Mouse (Mus musculus) limb, embryonic 15.5 days (tissue): ENCODE results near the gene Wdr63. TPM values are rescaled to one million over a fixed set of nuclear protein-coding genes. Genes with fewer than 3 reads are reported as not detected.

Experiments used
- ATAC-seq: fragments of 200-750 bp; cut with Nextera tagmentation; 2 replicates; pipeline ENCODE4 v1.8.0; 2017; ENCODE audit warnings: low read depth, moderate TSS enrichment; ENCODE audit not compliant: insufficient number of reproducible peaks, low FRiP score, low TSS enrichment
- H3K27ac ChIP-seq: fragments of 300-500 bp; sonication (generic); 2 replicates; pipeline ENCODE4 v1.5.1; 2015; ENCODE audit warnings: moderate library complexity, mild to moderate bottlenecking, inconsistent platforms
- H3K27me3 ChIP-seq: fragments of 300-500 bp; sonication (generic); 2 replicates; pipeline ENCODE4 v1.6.1; 2015; ENCODE audit warnings: inconsistent platforms
- H3K36me3 ChIP-seq: fragments of 300-500 bp; sonication (generic); 2 replicates; pipeline ENCODE4 v1.6.1; 2015; ENCODE audit warnings: inconsistent platforms
- H3K4me1 ChIP-seq: fragments of 300-500 bp; sonication (generic); 2 replicates; pipeline ENCODE4 v1.6.1; 2015; ENCODE audit warnings: inconsistent platforms
- H3K4me2 ChIP-seq: fragments of 300-500 bp; sonication (generic); 2 replicates; pipeline ENCODE4 v1.6.1; 2015; ENCODE audit warnings: mild to moderate bottlenecking, inconsistent platforms
- H3K4me3 ChIP-seq: fragments of 300-500 bp; sonication (generic); 2 replicates; pipeline ENCODE4 v1.5.1; 2015; ENCODE audit warnings: mild to moderate bottlenecking, inconsistent platforms
- H3K9ac ChIP-seq: fragments of 300-500 bp; sonication (generic); 2 replicates; pipeline ENCODE4 v1.6.1; 2015; ENCODE audit warnings: inconsistent platforms
- H3K9me3 ChIP-seq: fragments of 300-500 bp; sonication (generic); 2 replicates; pipeline ENCODE4 v1.6.1; 2016; ENCODE audit warnings: inconsistent platforms
- WGBS: fragments of 180-500 bp; shearing (Covaris S2); methylation state at CpG from one replicate; pipeline ENCODE4 v1.1.7; 2015; 5-methylcytosine and 5-hydroxymethylcytosine counted together
- polyA plus RNA-seq: library from polyadenylated mRNA; unstranded; fragments of >200 nt; fragmentation: Nextera tagmentation; extraction: Ambion mirVana; gene quantifications from 2 replicates; pipeline ENCODE4 v1.2.1, GENCODE M21; 2015

The Wdr63 gene
- polyA plus RNA-seq, 1 experiment from 2014 or later, result not detected

DNA sequence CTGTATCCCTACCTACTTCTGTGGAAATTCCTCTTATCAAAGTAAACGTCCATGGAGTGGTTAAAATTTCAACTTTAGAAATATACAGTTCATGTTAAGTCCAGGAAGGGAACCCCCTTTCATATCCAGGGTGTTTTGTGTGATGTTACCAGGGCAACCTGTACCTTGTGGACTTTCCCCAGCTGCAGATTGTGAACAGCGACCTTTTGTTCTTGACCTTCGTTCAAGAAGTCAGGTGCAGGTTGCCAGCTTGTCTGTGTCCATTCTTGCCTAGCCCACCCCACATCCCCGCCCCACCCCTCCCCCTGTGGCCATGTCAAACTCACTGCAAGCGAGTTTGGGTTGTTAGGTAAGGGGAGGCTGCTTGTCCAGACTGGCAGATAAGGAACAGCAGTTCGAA, 80.8 kb downstream of the Wdr63 start:
- ATAC-seq, result no peak
- Histone ChIP-seq H3K9me3 (no peaks in the 10 kb centered on the region), H3K27me3 (no peaks in the 10 kb centered on the region), H3K4me3 (no peak overlapping the region), H3K4me2 (no peak overlapping the region), H3K27ac (no peak overlapping the region), H3K4me1 (peaks cover 8% of the 10 kb centered on the region; the same call in 1 of the 2 replicates), H3K9ac (no peak overlapping the region), H3K36me3 (peaks cover 8% of the 10 kb centered on the region; the same call in 1 of the 2 replicates)
- WGBS, result 41% methylated on average over 6 of the region's 6 CpGs

- Histone ChIP-seq H3K36me3 (peaks cover 8% of the 10 kb centered on the region; the same call in 1 of the 2 replicates), H3K4me2 (no peak overlapping the region), H3K9ac (no peak overlapping the region), H3K27me3 (no peaks in the 10 kb centered on the region), H3K4me3 (no peak overlapping the region), H3K9me3 (no peaks in the 10 kb centered on the region), H3K27ac (no peak overlapping the region), H3K4me1 (peaks cover 8% of the 10 kb centered on the region; the same call in 1 of the 2 replicates)
- ATAC-seq, result no peak
- 91% methylated on average over 6 of the region's 6 CpGs for WGBS
These were observed 82.4 kb downstream of the Wdr63 start for GRCm38 (mm10) chr3:146025499-146025898.

DNA sequence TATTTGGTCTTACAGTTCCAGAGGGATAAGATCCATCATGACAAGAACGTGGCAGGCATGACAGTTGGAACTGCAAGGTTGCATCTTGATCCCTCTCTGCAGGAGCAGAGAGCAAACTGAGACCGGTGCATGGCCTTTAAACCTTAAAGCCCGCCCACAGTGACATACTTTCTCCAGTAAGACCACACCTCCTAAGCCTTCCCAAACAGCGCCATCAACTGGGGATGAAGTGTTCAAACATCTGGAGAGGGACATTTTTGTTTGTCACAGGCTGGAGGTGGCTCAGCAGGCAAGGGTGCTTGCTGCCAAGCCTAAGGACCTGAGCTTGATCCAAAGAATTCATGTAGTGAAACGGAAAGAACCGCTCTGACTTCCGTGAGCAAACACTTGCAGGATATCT, 83.2 kb downstream of the Wdr63 start:
- Histone ChIP-seq H3K4me3 (no peak overlapping the region), H3K4me2 (no peak overlapping the region), H3K36me3 (peaks cover 11% of the 10 kb centered on the region; the same call in 1 of the 2 replicates), H3K9me3 (no peaks in the 10 kb centered on the region), H3K27ac (no peak overlapping the region), H3K4me1 (peaks cover 6% of the 10 kb centered on the region; the same call in 1 of the 2 replicates), H3K27me3 (no peaks in the 10 kb centered on the region), H3K9ac (no peak overlapping the region)
- no peak for ATAC-seq
- 84% methylated on average over 7 of the region's 7 CpGs for WGBS

GRCm38 (mm10) chr3:146022232-146022631, 85.7 kb downstream of the Wdr63 start:
- ATAC-seq, result no peak
- H3K4me3 ChIP-seq, result no peak overlapping the region
- H3K27me3 ChIP-seq, result no peaks in the 10 kb centered on the region
- no peaks in the 10 kb centered on the region for H3K9me3 ChIP-seq
- no peak overlapping the region for H3K9ac ChIP-seq
- 90% methylated on average over 9 of the region's 9 CpGs for WGBS
- H3K36me3 ChIP-seq, result peaks cover 20% of the 10 kb centered on the region
- H3K4me2 ChIP-seq, result no peak overlapping the region
- no peak overlapping the region for H3K27ac ChIP-seq
- peaks cover 1% of the 10 kb centered on the region; the same call in 1 of the 2 replicates for H3K4me1 ChIP-seq

DNA sequence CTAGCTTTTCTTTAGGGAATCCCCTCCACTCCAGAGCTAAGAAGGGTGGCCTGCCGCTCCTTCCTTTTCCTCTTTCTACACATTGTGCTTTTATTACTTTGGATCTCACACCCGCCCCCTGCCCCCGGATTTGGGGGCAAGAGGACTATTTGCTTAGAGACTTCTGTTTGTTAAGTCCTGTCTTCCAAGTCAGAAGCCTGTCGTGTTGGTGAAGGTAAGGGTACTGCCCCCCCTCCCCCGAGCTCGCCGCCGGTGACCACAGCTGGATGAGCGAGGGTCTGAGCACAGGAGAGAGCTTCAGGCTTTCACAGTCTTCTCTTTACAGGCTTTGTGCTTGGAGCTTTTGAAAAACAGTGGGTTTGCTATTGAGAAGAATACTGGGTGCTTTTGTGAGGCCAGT, 90.4 kb downstream of the Wdr63 start:
- no peaks in the 10 kb centered on the region for H3K4me1 ChIP-seq
- no peak overlapping the region for H3K9ac ChIP-seq
- no peak overlapping the region for H3K4me2 ChIP-seq
- no peaks in the 10 kb centered on the region for H3K9me3 ChIP-seq
- no peak overlapping the region for H3K4me3 ChIP-seq
- H3K27me3 ChIP-seq, result no peaks in the 10 kb centered on the region
- H3K27ac ChIP-seq, result no peak overlapping the region
- no peak for ATAC-seq
- peaks cover 54% of the 10 kb centered on the region for H3K36me3 ChIP-seq
- 74% methylated on average over 9 of the region's 9 CpGs for WGBS

GRCm38 (mm10) chr3:146016979-146017378, 91.0 kb downstream of the Wdr63 start:
- no peak for ATAC-seq
- H3K27ac ChIP-seq, result no peak overlapping the region
- H3K36me3 ChIP-seq, result peaks cover 49% of the 10 kb centered on the region
- 93% methylated on average over 13 of the region's 13 CpGs for WGBS
- H3K4me3 ChIP-seq, result no peak overlapping the region
- no peaks in the 10 kb centered on the region for H3K9me3 ChIP-seq
- H3K4me1 ChIP-seq, result no peaks in the 10 kb centered on the region
- no peak overlapping the region for H3K9ac ChIP-seq
- H3K4me2 ChIP-seq, result no peak overlapping the region
- no peaks in the 10 kb centered on the region for H3K27me3 ChIP-seq

DNA sequence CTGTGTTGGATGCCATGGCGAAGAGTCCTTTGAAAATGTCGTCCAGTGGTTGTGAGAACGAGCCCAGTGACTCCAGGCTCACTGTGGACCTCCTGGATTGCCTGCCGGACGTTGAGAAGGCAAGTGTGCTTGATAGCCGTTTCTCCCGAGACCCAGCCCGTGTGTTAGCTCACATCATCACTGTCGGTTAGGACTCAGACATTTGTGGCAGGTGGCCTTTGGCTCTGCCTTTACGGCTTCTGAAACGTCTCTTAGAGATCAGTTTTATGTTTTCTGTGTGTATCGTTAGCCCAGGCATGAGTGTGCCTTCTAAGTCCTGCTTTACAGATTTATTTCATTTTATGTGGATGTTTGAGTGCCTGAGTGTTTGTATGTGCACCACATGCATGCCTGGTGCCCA, 93.6 kb downstream of the Wdr63 start:
- ATAC-seq, result no peak
- H3K4me3 ChIP-seq, result no peak overlapping the region

GRCm38 (mm10) chr3:146013490-146013889, 94.4 kb downstream of the Wdr63 start:
- Histone ChIP-seq H3K9me3 (no peaks in the 10 kb centered on the region), H3K36me3 (peaks cover 50% of the 10 kb centered on the region), H3K4me3 (no peak overlapping the region), H3K4me2 (no peak overlapping the region), H3K27ac (no peak overlapping the region), H3K4me1 (no peaks in the 10 kb centered on the region), H3K9ac (no peak overlapping the region), H3K27me3 (no peaks in the 10 kb centered on the region)
- ATAC-seq, result no peak
- whole genome bisulfite sequencing, result 93% methylated on average over 7 of the region's 7 CpGs

More for the DNA sequence above, 93.6 kb downstream of the Wdr63 start:
- 87% methylated on average over 12 of the region's 12 CpGs for WGBS
- Histone ChIP-seq H3K9me3 (no peaks in the 10 kb centered on the region), H3K4me1 (no peaks in the 10 kb centered on the region), H3K36me3 (peaks cover 44% of the 10 kb centered on the region), H3K4me2 (no peak overlapping the region), H3K27me3 (no peaks in the 10 kb centered on the region), H3K9ac (no peak overlapping the region), H3K27ac (no peak overlapping the region)

DNA sequence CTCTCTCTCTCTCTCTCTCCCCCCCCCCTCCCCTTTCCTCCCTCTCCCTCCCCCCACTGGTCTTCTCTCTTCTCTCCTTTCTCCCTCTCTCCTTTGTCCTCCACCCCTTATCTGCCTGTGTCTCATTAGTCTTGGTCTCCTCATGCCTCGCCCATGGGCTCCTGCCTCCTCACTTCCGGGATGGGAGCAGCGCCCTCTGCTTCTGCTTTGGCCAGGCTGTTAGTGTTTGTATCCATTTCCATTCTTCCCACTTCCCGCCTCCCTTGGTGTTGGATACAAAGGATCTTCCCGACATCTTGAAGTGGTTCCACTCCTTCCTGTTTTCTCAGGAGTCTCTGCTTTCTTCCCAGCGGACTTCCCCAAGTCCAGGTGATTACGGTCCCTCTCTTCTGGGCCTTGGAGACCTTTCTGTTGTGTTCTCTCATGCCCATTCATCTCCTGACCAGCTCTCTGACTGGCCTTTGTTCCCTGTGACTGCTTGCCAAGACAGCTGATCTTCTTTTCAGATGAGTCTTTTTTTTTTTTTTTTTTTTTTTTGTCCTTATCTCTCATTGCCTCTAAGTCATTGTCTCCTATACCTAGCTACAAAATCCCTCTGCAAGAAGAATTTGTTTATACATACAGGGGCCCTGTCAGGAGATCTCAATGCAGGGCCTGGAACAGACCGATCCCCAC, 96.2 kb downstream of the Wdr63 start:
- H3K4me1 ChIP-seq, result no peaks in the 10 kb centered on the region
- no peaks in the 10 kb centered on the region for H3K27me3 ChIP-seq
- no peak overlapping the region for H3K4me2 ChIP-seq
- peaks cover 52% of the 10 kb centered on the region for H3K36me3 ChIP-seq
- no peaks in the 10 kb centered on the region for H3K9me3 ChIP-seq
- H3K4me3 ChIP-seq, result no peak overlapping the region
- H3K9ac ChIP-seq, result no peak overlapping the region
- no peak for ATAC-seq
- no peak overlapping the region for H3K27ac ChIP-seq
- 80% methylated on average over 8 of the region's 8 CpGs for WGBS

- Histone ChIP-seq H3K4me1 (no peaks in the 10 kb centered on the region), H3K27ac (peak overlapping the region; percentile 67), H3K9me3 (no peaks in the 10 kb centered on the region), H3K9ac (no peak overlapping the region), H3K4me2 (no peak overlapping the region), H3K27me3 (no peaks in the 10 kb centered on the region), H3K4me3 (no peak overlapping the region), H3K36me3 (peaks cover 43% of the 10 kb centered on the region)
- ATAC-seq, result no peak
- 83% methylated on average over 4 of the region's 4 CpGs for WGBS
These were observed 97.2 kb downstream of the Wdr63 start for GRCm38 (mm10) chr3:146010751-146011150.

DNA sequence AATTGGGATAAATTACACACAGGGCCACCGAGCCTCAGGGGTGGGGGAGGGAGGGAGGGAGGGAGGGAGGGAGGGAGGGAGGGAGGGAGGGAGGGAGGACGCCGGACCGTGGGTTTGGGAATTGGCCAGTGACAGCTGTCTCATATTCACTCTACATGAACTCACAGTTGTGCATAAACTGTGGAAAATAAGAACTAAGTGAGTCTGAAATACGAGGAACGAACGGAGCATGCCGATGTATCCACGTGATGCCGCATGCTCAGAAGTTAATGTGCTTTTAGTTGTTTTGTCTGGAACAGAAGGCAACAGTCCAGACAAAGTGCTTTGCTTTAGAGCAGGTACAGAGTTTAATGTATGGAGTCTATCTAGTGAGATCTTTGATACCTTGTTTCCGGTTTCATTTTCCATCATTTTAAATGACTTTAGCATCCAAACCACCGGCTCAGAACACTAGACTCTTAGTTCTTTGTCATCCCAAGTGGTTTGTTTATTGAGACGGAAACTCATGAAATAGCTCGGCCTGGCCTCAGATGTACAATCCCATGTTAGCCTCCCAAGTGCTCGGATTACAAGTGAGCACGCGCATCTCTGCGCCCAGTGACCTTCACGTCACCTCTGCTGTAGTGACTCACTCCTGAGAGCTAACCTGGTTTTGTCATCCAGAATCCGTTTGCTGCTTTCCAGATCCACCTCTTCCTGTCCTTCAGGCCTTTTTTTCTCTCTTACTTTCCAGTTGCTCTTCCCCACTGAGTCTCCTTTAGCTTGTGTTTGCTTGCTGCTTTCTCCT, 97.9 kb downstream of the Wdr63 start:
- H3K9me3 ChIP-seq, result no peaks in the 10 kb centered on the region
- peak; percentile 58; the same call in 1 of the 2 replicates for ATAC-seq
- H3K27ac ChIP-seq, result peak overlapping the region; percentile 67
- H3K4me3 ChIP-seq, result no peak overlapping the region
- no peaks in the 10 kb centered on the region for H3K27me3 ChIP-seq
- peaks cover 40% of the 10 kb centered on the region for H3K36me3 ChIP-seq
- 42% methylated on average over 20 of the region's 20 CpGs for WGBS
- H3K9ac ChIP-seq, result no peak overlapping the region
- H3K4me2 ChIP-seq, result 0 out of 2 replicates have a peak overlapping the region, but pooled peaks have one; percentile 1
- no peaks in the 10 kb centered on the region for H3K4me1 ChIP-seq

GRCm38 (mm10) chr3:146007872-146008271, 100.1 kb downstream of the Wdr63 start:
- Histone ChIP-seq H3K4me3 (no peak overlapping the region), H3K4me2 (no peak overlapping the region), H3K27ac (no peak overlapping the region), H3K4me1 (no peaks in the 10 kb centered on the region), H3K9ac (no peak overlapping the region), H3K36me3 (peaks cover 42% of the 10 kb centered on the region), H3K27me3 (no peaks in the 10 kb centered on the region), H3K9me3 (no peaks in the 10 kb centered on the region)
- no peak for ATAC-seq
- WGBS, result 85% methylated on average over 6 of the region's 6 CpGs
